Mouse (Mus musculus): ENCODE measurements around the gene Utp18. TPM values are rescaled to one million over a fixed set of nuclear protein-coding genes. Genes with fewer than 3 reads are reported as not detected.

Utp18 gene
- 23.9 TPM for polyA plus RNA-seq (2017; shearing (Covaris generic))

GRCm38 (mm10) chr11:93885572-93886410 lies at the start of gene Utp18, which contains the start of gene Mbtd1:
Gene Utp18, minus strand, starts transcription at chr11:93885766.
Gene Mbtd1, plus strand, starts transcription at chr11:93885852.

Other genes with a start within 250 kb of the Utp18 start
- gene Mbtd1, start 86 bp upstream of the Utp18 start, polyA plus RNA-seq (2017; shearing (Covaris generic)): 33.4 TPM
- gene Nme2, start 70.5 kb upstream of the Utp18 start, polyA plus RNA-seq (2017; shearing (Covaris generic)): 144 TPM
- 191 TPM for gene Gm20390, start 82.5 kb upstream of the Utp18 start, polyA plus RNA-seq (2017; shearing (Covaris generic))
- 127 TPM for gene Nme1, start 82.8 kb upstream of the Utp18 start, polyA plus RNA-seq (2017; shearing (Covaris generic))
- 14.0 TPM for gene Spag9, start 110.3 kb upstream of the Utp18 start, polyA plus RNA-seq (2017; shearing (Covaris generic))

Measured in inflammation-experienced regulatory T-cells, adult 16 weeks (primary cell).